Comparison of ENCODE assay signal across 25 mouse cellular contexts in genomic region chr4:70576096-70576495, GRCm38 (mm10).
"Had no signal": no experiment of that assay in that cellular context is flagged by ENCODE, and none has a peak within 500 bp of the region (broad histone marks: within the 10 kb centered on the region; RNA-seq: fewer than 3 reads in every experiment).

No protein-coding gene starts in this region.

- H3K4me2 ChIP-seq: heart, embryonic 12.5 days; hindbrain, embryonic 13.5 days; hindbrain, embryonic 15.5 days; kidney, embryonic 15.5 days; limb, embryonic 13.5 days; limb, embryonic 15.5 days; liver, embryonic 12.5 days had no signal

- H3K9ac ChIP-seq: heart, embryonic 12.5 days; hindbrain, embryonic 13.5 days; hindbrain, embryonic 15.5 days; kidney, embryonic 15.5 days; limb, embryonic 13.5 days; limb, embryonic 15.5 days; liver, embryonic 12.5 days had no signal

- H3K4me1 ChIP-seq: heart, embryonic 10.5 days; heart, embryonic 12.5 days; hindbrain, embryonic 10.5 days; hindbrain, embryonic 13.5 days; hindbrain, embryonic 15.5 days; kidney, embryonic 15.5 days; limb, embryonic 13.5 days; limb, embryonic 15.5 days; liver, embryonic 12.5 days had no signal

- H3K4me3 ChIP-seq: heart, embryonic 10.5 days; heart, embryonic 12.5 days; hindbrain, embryonic 10.5 days; hindbrain, embryonic 13.5 days; hindbrain, embryonic 15.5 days; kidney, embryonic 15.5 days; limb, embryonic 13.5 days; limb, embryonic 15.5 days; liver, embryonic 12.5 days had no signal

- H3K9me3 ChIP-seq: heart, embryonic 10.5 days; heart, embryonic 12.5 days; hindbrain, embryonic 10.5 days; hindbrain, embryonic 13.5 days; hindbrain, embryonic 15.5 days; kidney, embryonic 15.5 days; limb, embryonic 13.5 days; limb, embryonic 15.5 days; liver, embryonic 12.5 days had no signal

- H3K27me3 ChIP-seq: heart, embryonic 12.5 days; hindbrain, embryonic 13.5 days; hindbrain, embryonic 15.5 days; kidney, embryonic 15.5 days; limb, embryonic 13.5 days; limb, embryonic 15.5 days; liver, embryonic 12.5 days had no signal

- H3K36me3 ChIP-seq: heart, embryonic 10.5 days; heart, embryonic 12.5 days; hindbrain, embryonic 10.5 days; hindbrain, embryonic 13.5 days; hindbrain, embryonic 15.5 days; kidney, embryonic 15.5 days; limb, embryonic 13.5 days; limb, embryonic 15.5 days; liver, embryonic 12.5 days had no signal

- H3K27ac ChIP-seq: heart, embryonic 10.5 days; hindbrain, embryonic 10.5 days; hindbrain, embryonic 13.5 days; hindbrain, embryonic 15.5 days; hindbrain, postnatal 0 days; kidney, embryonic 15.5 days; kidney, postnatal 0 days; limb, embryonic 13.5 days; limb, embryonic 15.5 days; liver, embryonic 12.5 days had no signal

- ATAC-seq: hindbrain, postnatal 0 days; intestine, embryonic 16.5 days; liver, embryonic 12.5 days had no signal

- DNase-seq: gastrocnemius, postnatal 14 days; gastrocnemius, postnatal 36 days; heart, adult 18-20 months; heart, postnatal 10 days; heart, postnatal 4 days; kidney, adult 11 months; kidney, adult 2 months; kidney, adult 9 months; kidney, postnatal 14 days; kidney, postnatal 36 days; layer of hippocampus, adult 9-11 months; layer of hippocampus, postnatal 36 days; left cerebral cortex, postnatal 4 days had no signal
